Mouse (Mus musculus) gastrocnemius, postnatal 10 days (tissue): ENCODE data around the gene Olfr541. TPM values are rescaled to one million over a fixed set of nuclear protein-coding genes. Genes with fewer than 3 reads are reported as not detected.
"Not testable (repeated sequence)": the region's sequence is repeated elsewhere in the genome, so short reads cannot be mapped to it uniquely, and the experiment has no call there.

Experiments
- DNase-seq: peaks from one replicate; pipeline ENCODE4 v3.0.0; 2021; ENCODE audit warnings: mixed read lengths
- long read RNA-seq, 2 experiments: library from polyadenylated mRNA; stranded (forward); transcript quantifications; one replicate each; pipeline ENCODE4 v2.0.0; 2021
- total RNA-seq, 2 experiments: library from RNA; stranded (reverse); gene quantifications; 2 replicates each; pipeline ENCODE4 v1.2.3; 2021

The Olfr541 gene
- not detected for total RNA-seq
- long read RNA-seq, experiment 1, result 0 reads
- long read RNA-seq, experiment 2, result 0 reads

DNA sequence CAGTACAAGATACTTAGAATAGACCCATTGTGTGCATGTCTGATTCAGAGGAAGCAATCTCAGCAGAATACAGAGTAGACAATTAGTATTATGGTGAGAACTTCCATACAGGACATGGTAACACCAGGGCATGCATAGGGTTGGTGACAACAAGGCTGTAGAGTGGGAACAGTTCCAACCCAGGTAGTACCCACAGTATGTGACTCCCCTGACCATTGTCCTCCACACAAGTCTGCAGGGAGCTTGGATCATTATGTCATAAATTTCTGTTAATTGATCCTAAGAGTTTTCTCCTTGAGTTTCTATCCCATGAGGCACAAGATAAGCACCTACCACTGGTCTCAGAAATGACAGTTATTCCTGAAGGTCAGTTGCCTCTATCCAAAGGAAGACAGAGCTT, at the start of gene Olfr541:
Olfr541 (plus strand) TSS at position 301 of the 400 bp plus-strand sequence.
- DNase-seq, result no peak

DNA sequence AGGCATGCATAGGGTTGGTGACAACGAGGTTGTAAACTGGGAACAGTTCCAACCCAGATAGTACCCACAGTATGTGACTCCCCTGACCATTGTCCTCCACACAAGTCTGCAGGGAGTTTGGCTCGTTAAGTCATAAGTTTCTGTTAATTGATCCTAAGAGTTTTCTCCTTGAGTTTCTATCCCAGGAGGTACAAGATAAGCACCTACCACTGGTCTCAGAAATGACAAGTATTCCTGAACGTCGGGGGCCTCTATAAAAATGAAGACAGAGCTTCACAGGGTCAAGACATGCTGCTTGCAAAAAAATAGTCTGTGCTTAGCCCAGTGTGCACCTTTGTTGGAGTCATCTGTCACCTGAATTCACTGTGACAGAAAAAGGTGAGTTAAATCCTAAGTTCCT, 37.4 kb upstream of the Olfr541 start, which contains the start of gene Olfr539:
Olfr539 (plus strand) TSS at position 301 of the 400 bp plus-strand sequence.
- DNase-seq, result no peak

DNA sequence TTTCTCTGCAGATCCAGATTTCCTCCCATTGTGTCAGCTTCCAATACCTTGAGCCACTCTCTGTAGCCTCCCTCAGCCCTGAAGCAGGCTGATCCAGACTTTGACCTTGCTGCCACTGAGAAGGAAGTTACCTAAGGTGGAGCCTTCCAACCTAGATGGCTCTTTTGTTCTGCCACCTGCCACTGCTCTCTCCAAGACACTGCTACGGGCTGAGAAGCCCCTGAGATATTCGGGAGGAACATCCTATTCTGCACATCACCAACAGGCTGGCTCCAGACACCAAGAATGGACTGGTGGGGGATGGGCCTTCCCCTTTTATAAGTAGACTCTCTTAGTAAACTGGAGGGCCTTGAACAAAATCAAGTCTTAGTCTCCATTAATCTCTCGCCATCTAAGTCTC, 26.4 kb upstream of the Olfr541 start:
- not testable (repeated sequence) for DNase-seq

DNA sequence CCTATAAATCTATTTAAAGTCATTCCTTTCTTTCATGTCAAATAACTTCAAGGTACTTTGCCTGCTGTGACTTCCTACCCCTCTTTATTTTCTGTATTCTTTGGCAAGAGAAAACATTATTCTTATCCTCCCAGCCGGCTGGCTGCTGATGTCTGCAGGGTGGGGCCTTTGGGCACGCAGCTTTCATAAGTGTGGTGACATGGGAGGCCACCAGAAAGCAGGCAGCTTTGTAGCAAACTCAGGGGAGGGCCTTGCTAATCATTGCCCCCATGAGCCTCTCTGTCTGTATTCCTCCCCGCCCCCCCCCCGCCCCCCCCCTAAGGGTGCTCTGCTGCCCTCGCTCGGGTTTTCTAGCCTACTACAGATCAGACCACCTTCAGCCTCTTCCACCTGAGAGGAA, 21.2 kb upstream of the Olfr541 start:
- DNase-seq, result no peak

DNA sequence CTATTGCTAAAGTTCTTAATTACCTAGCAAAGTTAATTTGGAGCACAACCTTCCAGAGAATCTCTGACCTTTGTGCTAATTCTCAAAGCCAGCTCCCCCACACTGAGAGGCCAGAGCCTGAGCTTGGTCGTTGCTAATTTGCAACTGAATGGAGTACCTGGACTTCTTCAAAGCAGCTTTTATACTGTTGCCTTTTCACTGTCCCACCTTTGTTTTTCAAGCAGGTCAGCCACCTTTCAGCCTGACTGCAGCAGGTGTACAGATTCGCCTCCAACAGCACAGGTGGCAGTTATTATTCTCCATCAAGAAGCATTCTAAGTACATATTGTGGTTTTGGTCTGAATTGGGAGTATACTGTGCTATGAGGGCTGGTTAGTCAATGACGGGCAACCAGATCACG, 17.5 kb upstream of the Olfr541 start:
- DNase-seq, result not testable (repeated sequence)

- no peak for DNase-seq
Measured at GRCm38 (mm10) chr7:140681651-140682050, 15.4 kb upstream of the Olfr541 start, which contains the start of gene Olfr45. TSS of gene Olfr45 (plus strand) at chr7:140681951.

DNA sequence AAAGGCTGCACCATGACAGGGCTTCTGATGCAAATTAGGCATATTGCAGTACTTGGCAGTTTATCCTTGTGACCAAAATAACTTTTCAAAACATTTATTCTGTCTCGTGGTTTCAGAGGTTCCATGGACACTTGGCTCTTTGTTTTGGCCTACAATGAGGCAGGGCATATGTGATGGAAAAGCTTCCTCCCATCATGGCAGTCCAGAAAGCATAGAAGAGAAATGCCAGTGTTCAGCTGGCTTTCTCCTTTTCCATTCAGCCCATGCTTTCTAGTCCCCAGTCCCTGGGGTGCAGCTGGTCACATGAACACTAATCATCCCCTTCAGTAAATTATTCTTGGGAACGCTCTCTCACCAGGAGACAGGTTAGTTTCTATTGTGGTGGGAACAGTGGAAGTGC, 9.3 kb downstream of the Olfr541 start:
- DNase-seq, result no peak

- DNase-seq, result no peak
Measured at GRCm38 (mm10) chr7:140707536-140708284, 10.6 kb downstream of the Olfr541 start.

DNA sequence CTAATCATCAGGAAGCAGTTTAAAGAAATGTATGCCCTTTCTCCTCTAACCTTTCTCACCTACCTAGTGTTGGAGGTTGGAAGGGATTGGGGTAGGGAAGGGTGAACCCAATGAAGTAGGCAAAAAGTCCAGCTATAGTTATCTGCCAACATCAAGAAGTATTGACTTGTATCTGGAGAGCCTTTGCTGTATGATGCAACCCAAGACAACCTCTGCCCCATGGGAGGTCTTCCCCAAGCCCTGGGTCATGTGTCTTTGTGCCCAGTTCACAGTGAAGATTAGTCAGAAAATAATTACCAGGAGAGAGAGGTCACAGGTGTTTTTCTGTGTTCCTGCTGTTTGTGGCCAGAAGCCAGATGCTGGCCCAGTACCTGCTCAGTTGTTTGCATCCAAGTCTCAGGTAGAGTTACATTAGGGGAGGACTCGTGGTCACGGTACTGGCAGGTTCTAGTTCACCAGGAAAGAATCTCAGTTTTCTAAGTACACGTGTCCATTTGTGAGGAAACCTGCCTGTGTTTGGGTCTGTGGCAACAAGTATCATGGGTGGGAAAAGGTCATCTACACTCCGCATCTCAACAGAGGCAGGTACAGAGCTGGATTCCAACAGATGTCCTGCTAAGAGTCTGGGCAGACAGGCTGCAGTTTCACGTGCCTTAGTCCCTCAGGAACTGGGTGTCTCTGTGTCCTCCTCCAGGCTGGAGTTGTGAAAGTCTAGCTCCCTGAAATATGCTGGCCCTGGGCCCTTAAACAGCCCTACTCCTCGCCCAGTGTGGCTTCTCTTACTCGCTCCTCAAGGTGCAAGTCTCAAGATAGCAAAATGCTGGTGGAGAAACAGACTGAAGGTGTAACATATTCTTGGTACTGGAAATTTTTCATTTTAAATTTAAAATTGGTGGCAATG, 20.3 kb downstream of the Olfr541 start:
- DNase-seq, result no peak

DNA sequence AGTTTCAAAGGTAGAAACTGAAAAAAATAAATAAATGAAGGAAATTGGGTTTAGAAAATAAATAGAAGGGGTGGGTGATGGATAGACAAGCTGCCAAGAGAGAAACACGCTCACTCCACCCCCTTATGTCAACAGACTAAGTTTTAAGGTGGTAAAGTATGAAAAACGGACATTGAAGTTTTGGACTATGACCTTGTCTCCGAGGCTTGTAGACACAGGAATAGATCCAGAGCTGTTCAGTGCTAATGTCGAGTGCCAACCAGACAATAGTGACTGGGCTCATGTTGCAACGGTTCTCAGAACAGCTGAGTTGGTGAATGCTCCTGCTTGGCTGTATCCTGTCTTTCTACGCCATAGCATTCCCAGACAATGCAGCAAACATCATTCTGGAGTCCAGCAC, 24.0 kb downstream of the Olfr541 start:
- no peak for DNase-seq

GRCm38 (mm10) chr7:140725558-140725957, 28.5 kb downstream of the Olfr541 start:
- no peak for DNase-seq

DNA sequence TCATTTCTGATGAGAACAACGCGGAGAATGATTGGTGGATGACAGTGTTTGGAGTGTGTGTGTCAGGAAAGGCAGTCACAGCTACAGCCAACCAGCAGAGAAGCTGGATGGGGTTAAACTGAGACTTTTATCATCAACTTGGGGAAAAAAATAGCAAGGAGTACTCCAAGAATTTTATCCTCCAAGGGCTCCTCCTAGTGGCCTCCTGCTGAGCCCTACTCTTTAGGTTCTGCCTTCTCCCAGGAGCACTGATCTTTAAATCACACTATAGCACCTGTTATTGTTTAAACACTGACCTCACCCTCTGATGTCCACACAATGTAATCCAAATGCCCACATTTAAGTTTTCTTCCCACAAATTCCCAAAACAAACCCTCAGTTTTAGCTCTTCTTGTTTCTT, 36.1 kb downstream of the Olfr541 start:
- no peak for DNase-seq

- no peak for DNase-seq
Measured at GRCm38 (mm10) chr7:140747402-140747801, 50.3 kb downstream of the Olfr541 start.

GRCm38 (mm10) chr7:140748116-140748826, 51.2 kb downstream of the Olfr541 start:
- no peak for DNase-seq

- DNase-seq, result no peak
Measured at GRCm38 (mm10) chr7:140748827-140749160, 51.7 kb downstream of the Olfr541 start.

DNA sequence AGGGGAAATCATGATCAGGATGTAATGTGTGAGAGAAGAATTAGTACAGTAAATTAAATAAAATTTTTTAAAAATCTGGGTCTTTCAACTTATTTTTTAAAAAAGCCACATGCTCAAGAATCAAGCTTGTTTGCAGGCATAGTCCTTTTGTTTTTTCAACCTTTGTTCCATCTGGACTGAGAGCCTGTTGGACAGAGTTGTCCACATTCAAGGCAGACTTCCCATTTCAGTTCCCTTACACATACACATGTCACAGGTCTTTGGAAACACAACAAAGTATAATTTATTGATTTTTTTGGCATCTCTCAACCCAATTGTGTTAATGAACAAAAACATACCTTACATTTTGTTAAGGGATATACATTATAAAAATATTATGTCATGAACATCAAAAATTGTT, 57.5 kb downstream of the Olfr541 start:
- no peak for DNase-seq

Other genes starting within 250 kb of the Olfr541 start
- gene Olfr533, start 233.9 kb upstream of the Olfr541 start, total RNA-seq, result not detected
- gene Olfr535, start 213.1 kb upstream of the Olfr541 start, total RNA-seq, result not detected
- not detected for gene Olfr536, start 189.9 kb upstream of the Olfr541 start, total RNA-seq
- gene Olfr538, start 129.4 kb upstream of the Olfr541 start, total RNA-seq, result not detected
- not detected for gene Olfr46, start 96.0 kb upstream of the Olfr541 start, total RNA-seq
- not detected for gene Olfr61, start 68.3 kb upstream of the Olfr541 start, total RNA-seq
- not detected for gene Olfr53, start 50.8 kb upstream of the Olfr541 start, total RNA-seq
- not detected for gene Olfr539, start 37.3 kb upstream of the Olfr541 start, total RNA-seq
- not detected for gene Olfr45, start 15.3 kb upstream of the Olfr541 start, total RNA-seq
- 1 to 10 TPM in 1 of 2 experiments, under 1 TPM in 1; 0.19 to 1.3 TPM for gene Cyp2e1, start 66.5 kb downstream of the Olfr541 start, total RNA-seq
- gene Syce1, start 90.6 kb downstream of the Olfr541 start, total RNA-seq, result not detected
- under 1 TPM; 0.12 to 0.16 TPM for gene Zfp941, start 124.9 kb downstream of the Olfr541 start, total RNA-seq
- gene Urah, start 137.8 kb downstream of the Olfr541 start, total RNA-seq, result not detected
- not detected for gene Scgb1c1, start 148.3 kb downstream of the Olfr541 start, total RNA-seq
- gene Odf3, start 150.5 kb downstream of the Olfr541 start, total RNA-seq, result not detected
- not detected for gene Gm45785, start 159.1 kb downstream of the Olfr541 start, total RNA-seq
- gene Ric8a, start 159.7 kb downstream of the Olfr541 start, total RNA-seq, result 10 to 100 TPM; 19.4 to 27.7 TPM
- gene Bet1l, start 160.3 kb downstream of the Olfr541 start, total RNA-seq, result 10 to 100 TPM; 12.3 to 13.6 TPM
- gene Psmd13, start 184.7 kb downstream of the Olfr541 start, total RNA-seq, result 100 to 1,000 TPM; 104 to 105 TPM
- gene Sirt3, start 185.0 kb downstream of the Olfr541 start, total RNA-seq, result 10 to 100 TPM; 16.3 to 19.1 TPM
- gene Cox8b, start 203.2 kb downstream of the Olfr541 start, total RNA-seq, result 1,000 to 10,000 TPM in 1 of 2 experiments, 100 to 1,000 TPM in 1; 998 to 1,003 TPM
- gene Nlrp6, start 223.6 kb downstream of the Olfr541 start, total RNA-seq, result not detected
- gene Pgghg, start 244.1 kb downstream of the Olfr541 start, total RNA-seq, result 10 to 100 TPM in 1 of 2 experiments, 1 to 10 TPM in 1; 7.6 to 13.1 TPM